Mouse (Mus musculus) myocyte (in vitro differentiated cells): ENCODE data around the gene Lrrc38.

Experiments
- E2F4 ChIP-seq: IDR thresholded peaks from one replicate; pipeline ENCODE4 v1.6.1; 2011; ENCODE audit warnings: mild to moderate bottlenecking, control low read depth, moderate library complexity; ENCODE audit not compliant: insufficient read depth
- MYOD1 ChIP-seq, 3 experiments: IDR thresholded peaks; one replicate each; pipeline ENCODE4 v1.6.1; 2011; ENCODE audit warnings: control low read depth in 2 of 3, low read depth in 2 of 3, mild to moderate bottlenecking in 2 of 3, moderate library complexity in 1 of 3; ENCODE audit not compliant: insufficient read length in 2 of 3, control insufficient read depth in 1 of 3
- POLR2A ChIP-seq: IDR thresholded peaks from one replicate; pipeline ENCODE4 v1.6.1; 2011; ENCODE audit warnings: low read depth, mild to moderate bottlenecking, control low read depth, moderate library complexity; ENCODE audit not compliant: insufficient read length
- POLR2AphosphoS2 ChIP-seq: IDR thresholded peaks from one replicate; pipeline ENCODE4 v1.6.1; 2011; ENCODE audit warnings: low read depth, control low read depth; ENCODE audit not compliant: insufficient read length
- REST ChIP-seq: IDR thresholded peaks from one replicate; pipeline ENCODE4 v1.6.1; 2011; ENCODE audit warnings: mild to moderate bottlenecking, control low read depth, moderate library complexity; ENCODE audit not compliant: insufficient read depth, insufficient read length
- SRF ChIP-seq: IDR thresholded peaks from one replicate; pipeline ENCODE4 v1.6.1; 2011; ENCODE audit warnings: low read depth; ENCODE audit not compliant: control insufficient read depth, insufficient read length
- TCF12 ChIP-seq: IDR thresholded peaks from one replicate; pipeline ENCODE4 v1.6.1; 2011; ENCODE audit warnings: mild to moderate bottlenecking, control low read depth; ENCODE audit not compliant: poor library complexity, insufficient read depth, severe bottlenecking
- TCF3 ChIP-seq: IDR thresholded peaks from one replicate; pipeline ENCODE4 v1.6.1; 2011; ENCODE audit warnings: low read depth, control low read depth; ENCODE audit not compliant: insufficient read length
- USF1 ChIP-seq: IDR thresholded peaks from one replicate; pipeline ENCODE4 v1.6.1; 2011; ENCODE audit warnings: low read depth, mild to moderate bottlenecking, control low read depth, moderate library complexity

DNA sequence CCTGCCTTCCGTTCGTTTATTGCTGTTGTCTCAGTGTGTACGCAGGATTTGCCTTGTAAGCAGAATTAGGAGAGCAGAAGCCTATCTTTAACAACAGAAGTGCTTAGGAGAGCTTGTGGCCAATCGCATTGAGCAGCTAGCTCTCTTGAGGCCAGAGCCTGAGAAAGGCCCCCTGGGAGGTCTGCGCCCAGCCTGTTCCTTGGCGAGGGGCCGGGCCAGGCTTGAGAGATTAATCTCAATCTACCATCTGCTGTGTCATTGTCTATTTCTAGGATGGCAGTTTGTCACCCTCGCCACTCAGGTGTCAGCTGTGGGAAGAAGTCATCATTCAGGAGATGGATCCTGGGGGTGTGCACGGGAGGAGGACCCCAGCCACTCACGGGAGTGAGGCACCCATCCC is 12.0 kb downstream of the Lrrc38 start:
- no peak for TF ChIP-seq POLR2A
- TF ChIP-seq USF1 = no peak
- TF ChIP-seq REST = no peak
- TF ChIP-seq POLR2AphosphoS2 = no peak
- TF ChIP-seq MYOD1 (IDR thresholded peaks at IDR 0.05; ENCODE audit: control insufficient read depth in 1 of 3, insufficient read length in 2 of 3, low read depth in 2 of 3) = no peak
- no peak for TF ChIP-seq TCF3
- TF ChIP-seq TCF12 = no peak
- TF ChIP-seq SRF = no peak
- no peak for TF ChIP-seq E2F4
